Mouse (Mus musculus) cerebellum, adult 2 months (tissue): ENCODE results near the gene Padi4.

Experiments used
- CTCF ChIP-seq: fragments of 200-500 bp; IDR thresholded peaks from 2 replicates; pipeline ENCODE4 v1.5.1; 2011; ENCODE audit warnings: low read depth, mild to moderate bottlenecking, control low read depth, low read length, moderate library complexity, borderline replicate concordance; ENCODE audit not compliant: insufficient read depth
- POLR2A ChIP-seq: fragments of 200-500 bp; IDR thresholded peaks from 2 replicates; pipeline ENCODE4 v1.6.1; 2011; ENCODE audit warnings: low read length, control low read depth, borderline replicate concordance; ENCODE audit not compliant: insufficient read depth

DNA sequence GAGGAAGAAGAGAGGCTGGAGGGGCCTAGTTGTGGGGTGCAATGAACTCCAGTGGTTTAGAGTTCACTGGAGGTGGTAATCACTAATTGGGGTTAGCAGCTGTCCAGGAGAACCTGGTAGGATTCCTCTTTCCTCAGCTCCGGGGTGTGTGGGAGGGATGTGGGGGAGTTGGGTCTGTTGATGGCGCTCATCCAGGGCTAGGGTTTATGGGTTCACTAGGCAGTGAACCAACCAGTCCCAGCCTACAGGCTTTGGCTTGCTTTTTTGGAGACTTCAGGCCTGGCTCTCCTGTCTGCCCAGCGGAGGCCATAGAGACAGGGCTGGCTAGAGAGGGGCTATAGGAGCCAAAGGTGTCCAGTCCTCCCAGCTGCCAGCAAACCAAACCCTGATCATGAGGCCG is 15.9 kb upstream of the Padi4 start:
- TF ChIP-seq POLR2A (no peak), CTCF (no peak)
